Mouse (Mus musculus): ENCODE measurements around the gene Ncoa1.
A peak's percentile ranks its signal among the peaks of the same experiment; 100 is the strongest.
"Not testable (repeated sequence)": the region's sequence is repeated elsewhere in the genome, so short reads cannot be mapped to it uniquely, and the experiment has no call there.

The Ncoa1 gene

DNA sequence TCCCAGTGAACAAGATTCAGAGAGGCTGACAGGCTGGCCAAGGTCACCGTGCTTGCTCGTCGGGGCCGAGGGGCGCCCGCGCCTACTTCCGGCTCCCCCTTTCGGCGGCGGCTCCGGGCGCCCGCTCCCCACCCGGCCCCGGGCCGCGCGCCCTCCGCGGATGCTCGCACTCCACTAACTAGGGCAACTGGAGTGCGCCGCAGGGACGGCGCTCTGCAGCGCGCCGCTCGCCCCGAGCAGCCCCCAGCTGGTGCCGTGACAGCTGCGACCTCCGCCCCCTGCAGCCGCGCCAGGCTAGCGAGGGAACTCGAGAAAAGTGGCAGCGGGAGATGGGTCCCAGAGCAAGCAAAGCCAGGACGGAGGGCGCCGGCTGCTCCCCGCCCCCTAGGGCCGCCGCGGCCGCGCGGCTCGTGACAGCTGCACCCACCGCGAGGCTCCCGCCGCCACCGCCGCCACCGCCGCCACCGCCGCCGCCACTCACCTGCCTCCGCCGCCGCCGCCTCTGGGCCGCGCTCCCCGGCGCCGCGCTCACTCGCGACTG lies 621 bp downstream of the Ncoa1 start:
- DNase-seq (ENCODE audit: low spot score in 2 of 2): peak; percentile 38 to 44

DNA sequence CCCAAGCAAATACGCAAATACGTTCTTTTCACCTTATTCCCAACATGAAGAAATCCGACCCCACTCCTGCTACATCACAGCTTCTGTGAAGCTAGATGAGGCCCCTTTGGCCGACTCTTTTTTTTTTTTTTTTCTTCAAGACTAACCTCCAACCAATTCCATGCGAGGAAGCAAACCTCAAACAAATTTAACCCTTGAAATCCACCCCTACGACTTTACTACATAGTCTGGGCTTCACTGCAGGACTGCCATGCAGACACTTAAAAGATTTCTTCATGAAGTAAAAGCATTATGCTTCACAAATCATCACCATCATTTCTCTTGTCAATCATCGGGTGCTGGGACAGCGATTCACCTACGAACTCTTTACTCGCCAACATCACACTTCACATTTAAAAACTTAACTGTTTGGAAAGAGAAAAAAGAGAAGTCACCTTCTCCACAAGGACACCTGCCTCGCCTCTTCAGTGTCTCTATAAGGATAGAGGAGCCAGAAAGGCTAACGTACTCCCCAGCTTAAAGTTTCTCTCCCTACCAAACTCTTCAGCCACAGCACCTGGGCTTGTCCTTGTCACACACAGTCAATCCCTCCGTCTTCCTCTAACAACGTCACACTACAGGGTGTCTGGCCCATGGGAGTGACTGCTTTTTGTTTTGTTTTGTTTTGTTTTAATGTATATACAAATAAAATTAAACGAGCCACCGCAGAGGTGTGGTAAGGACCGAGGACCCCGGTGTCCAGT lies 1.6 kb downstream of the Ncoa1 start:
- no peak for DNase-seq (ENCODE audit: low spot score in 2 of 2)

DNA sequence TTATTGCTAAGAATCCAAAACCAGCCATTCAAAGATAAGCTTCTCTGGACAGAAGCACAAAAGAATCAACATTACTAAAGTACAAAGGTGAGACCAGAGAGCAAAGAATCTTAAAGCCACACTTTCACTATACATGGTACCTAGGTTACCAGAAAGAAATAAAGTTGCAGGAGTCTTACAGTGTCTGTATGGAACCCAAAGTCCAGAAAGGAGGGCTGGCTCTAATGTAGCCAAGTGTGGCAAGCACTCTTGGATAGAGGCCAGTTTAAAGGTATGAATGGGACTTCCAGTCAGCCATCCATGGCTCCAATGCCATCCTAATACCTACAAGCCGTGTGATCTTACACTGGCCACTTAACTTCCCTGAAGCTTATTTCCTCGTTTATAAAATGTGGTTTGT lies 7.9 kb downstream of the Ncoa1 start:
- DNase-seq (ENCODE audit: low spot score in 2 of 2): no peak

DNA sequence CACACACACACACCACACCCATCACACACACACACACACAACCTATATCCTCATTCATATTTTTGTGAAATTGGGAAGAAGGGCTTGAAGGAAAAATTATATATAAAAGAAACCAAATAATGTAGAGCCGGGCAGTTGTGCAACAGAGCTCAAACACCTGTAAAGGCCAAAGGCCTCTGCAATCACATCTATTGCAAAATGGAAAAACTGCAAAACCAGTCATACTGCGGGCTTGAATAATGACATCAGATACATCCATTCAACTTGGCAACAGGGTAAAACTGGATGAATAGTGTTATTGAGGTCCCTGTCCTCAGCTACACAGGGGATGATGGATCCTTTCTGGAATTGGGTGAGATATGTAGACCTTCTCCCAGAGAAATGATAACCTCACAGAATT lies 13.3 kb downstream of the Ncoa1 start:
- no peak for DNase-seq (ENCODE audit: low spot score in 2 of 2)

DNA sequence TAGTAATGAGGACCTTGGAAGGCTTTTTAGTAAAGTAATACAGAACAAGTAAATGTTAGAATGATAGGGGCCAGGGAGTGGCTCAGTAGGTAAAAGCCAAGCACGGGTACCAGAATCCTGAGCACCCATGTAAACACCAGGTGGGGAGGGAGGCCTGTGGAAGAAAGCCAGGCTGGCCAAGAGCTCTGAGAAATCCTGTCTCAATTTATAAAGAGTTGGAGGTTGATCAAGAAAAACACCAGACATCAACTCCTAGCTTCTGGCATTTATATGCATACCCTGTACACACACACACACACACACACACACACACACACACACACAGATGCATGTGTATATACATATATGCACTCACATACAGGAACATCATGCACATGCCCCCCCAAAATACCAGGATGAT lies 14.6 kb downstream of the Ncoa1 start:
- DNase-seq (ENCODE audit: low spot score in 2 of 2): no peak

DNA sequence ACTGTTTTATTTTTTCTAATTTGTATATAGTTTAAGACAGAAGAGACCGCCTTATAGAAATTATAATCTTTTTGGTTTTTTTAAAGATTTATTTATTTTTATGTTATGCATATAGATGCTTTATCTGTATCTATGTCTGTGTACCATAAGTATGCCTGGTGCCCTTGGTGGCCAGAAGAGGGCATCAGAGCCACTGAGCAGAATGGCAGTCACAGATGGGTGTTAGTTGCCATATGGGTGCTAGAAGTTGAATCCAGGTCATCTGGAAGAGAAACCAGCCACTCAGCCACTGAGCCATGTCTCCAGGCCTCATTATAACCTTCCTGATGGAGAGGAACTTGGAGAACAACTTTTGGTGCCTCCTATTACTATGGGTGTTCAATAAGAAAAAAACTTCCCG lies 16.0 kb downstream of the Ncoa1 start:
- no peak for DNase-seq (ENCODE audit: low spot score in 2 of 2)

DNA sequence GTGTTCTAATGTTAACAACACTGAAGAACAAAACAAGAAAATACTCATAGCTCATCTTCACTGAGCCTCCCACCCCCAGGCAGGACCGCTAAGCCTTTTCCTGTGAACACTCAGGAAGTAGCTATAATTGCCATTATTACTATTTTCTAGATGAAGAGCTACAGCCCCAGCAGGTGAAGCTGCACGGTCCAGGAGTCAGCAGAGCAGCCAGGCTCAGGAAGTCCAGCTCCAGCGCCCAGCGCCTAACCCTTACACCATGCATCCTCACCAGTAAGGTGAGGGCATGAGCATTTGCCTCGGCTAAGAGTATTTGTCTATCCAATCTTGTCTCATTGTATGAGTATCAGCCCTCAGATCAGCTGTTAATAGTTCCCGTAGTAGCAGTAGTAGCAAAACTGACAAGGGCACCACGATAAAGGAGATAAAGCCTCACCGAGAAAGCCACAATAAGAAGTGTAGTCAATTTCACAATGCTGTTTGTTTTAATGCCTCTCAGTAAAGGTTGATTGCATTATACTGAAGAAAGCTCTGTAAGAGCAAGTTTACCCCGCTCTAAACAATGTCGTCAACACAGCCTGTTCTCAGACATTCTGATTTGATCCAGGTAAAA lies 21.9 kb downstream of the Ncoa1 start:
- DNase-seq (ENCODE audit: low spot score in 2 of 2): no peak

DNA sequence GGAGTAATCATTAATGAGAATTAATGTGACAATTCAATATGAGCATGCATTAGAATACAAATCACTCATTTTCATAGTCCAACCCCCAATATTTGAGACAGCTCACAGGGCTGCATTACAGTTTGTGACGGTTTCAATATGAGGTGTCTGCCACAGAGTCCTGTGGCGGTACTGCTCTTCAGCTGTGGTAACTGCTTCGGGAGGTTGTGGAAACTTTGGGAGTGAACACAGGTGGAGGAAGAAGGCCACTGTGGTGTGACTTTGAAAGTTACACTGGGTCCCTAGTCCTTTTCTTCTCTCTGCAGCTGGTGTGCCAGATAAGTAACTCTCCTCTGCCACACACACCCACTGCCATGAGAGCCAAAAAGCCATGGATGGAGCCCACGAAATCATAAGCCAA lies 22.7 kb downstream of the Ncoa1 start:
- no peak for DNase-seq (ENCODE audit: low spot score in 2 of 2)

DNA sequence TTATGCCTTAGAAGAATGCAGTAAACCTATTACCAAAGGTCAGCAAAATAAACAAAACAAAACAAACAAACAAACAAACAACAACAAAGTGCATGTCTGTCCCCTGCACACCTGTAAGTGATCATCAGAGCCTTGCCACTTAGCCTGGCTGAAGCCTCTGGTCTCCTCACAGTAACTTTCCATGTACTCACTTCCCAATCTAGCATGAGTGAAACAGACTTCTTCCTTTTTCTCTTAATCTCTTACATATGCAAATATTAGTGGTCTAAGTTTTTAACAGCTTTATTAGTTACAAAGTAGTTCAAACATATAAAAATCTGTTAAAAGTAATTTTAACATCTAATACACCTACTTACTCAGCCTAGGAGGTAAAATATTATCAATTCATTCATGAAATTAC lies 24.7 kb downstream of the Ncoa1 start:
- DNase-seq (ENCODE audit: low spot score in 2 of 2): no peak

DNA sequence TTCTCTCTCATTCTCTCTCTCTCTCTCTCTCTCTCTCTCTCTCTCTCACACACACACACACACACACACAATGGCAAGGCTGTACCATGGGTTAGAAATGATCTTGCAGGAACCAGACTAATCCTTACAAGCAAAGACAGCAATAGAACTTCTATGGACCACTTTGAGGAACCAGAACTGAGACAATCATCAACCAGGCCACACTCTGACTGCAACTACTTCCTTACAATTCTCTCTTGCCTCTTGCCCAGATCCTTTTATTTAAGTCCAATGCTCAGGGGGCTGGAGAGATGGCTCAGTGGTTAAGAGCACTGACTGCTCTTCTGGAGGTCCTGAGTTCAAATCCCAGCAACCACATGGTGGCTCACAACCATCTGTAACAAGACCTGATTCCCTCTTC lies 26.5 kb downstream of the Ncoa1 start:
- DNase-seq (ENCODE audit: low spot score in 2 of 2): not testable (repeated sequence)

DNA sequence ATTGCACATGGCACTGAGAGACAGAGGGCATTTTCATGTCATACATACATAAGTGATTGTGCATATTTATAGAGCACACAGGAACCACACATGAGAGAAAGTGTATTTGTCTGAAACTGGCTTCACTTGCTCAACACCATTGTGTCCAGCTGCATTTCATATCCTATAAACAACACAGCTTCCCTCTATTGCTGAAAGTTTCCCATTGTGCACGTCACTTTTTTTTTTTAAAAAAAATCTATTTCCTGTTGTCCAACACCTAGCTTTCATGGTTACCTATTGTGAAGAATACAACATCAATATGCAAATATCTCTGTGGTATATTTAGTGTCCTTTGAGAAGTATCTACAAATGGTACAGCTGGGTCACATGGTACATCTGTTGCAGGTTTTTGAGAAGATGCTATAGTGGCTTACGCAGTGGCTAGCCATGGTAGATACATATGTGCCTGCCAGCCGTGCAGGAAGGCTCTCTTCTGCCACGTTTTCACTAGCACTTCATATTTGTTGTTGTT lies 28.8 kb downstream of the Ncoa1 start:
- no peak for DNase-seq (ENCODE audit: low spot score in 2 of 2)

DNA sequence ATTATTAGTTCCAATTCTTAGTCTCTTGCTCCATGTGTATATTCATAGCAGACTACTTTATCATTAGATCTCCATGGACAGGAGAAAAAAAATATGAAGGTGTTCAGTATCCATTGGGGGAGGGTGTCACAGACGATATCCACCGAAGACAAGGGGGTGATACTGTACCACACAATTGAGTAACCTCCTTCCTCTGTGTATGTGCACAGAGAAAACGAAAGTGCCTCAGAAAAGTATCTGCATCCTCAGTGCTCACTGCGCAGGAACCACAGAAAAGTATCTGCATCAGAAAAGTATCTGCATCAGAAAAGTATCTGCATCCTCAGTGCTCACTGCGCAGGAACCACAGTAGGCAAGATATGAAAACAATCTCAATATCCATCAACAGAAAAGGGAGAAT lies 32.0 kb downstream of the Ncoa1 start:
- no peak for DNase-seq (ENCODE audit: low spot score in 2 of 2)

DNA sequence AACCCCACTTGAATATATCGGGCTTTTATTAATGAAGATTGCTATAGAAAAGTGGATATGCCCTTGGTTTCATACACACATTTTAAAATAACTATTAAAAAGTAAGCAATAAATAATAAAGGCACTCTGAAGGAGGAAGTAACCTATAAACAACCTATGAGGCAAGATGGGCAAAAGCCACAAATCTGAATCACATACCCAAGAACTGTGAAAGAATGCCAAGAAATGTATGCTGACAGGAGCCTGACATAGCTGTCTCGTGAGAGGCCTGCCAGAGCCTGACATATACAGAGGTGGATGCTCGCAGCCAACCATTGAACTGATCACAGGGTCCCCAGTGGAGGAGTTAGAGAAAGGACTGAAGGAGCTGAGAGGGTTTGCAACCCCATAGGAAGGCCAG lies 35.5 kb downstream of the Ncoa1 start:
- DNase-seq (ENCODE audit: low spot score in 2 of 2): no peak

DNA sequence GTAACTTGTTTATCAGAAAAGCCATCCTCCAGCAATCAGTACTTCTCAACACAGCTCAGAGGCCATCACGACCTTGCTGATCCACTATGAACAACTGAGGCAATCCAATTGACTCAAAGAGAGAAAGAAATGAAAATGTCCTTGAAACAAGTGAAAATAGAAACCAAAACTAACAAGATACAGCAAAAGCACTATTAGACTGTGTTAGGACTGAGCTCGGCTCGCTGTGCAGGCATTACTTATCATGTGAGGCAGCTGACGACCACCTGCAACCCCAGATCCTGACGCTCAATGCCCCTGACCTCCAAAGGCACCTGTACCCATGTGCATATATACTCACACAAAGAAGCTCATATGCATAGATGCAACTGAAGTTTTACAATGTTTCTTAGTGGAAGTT lies 40.8 kb downstream of the Ncoa1 start:
- DNase-seq (ENCODE audit: low spot score in 2 of 2): no peak

DNA sequence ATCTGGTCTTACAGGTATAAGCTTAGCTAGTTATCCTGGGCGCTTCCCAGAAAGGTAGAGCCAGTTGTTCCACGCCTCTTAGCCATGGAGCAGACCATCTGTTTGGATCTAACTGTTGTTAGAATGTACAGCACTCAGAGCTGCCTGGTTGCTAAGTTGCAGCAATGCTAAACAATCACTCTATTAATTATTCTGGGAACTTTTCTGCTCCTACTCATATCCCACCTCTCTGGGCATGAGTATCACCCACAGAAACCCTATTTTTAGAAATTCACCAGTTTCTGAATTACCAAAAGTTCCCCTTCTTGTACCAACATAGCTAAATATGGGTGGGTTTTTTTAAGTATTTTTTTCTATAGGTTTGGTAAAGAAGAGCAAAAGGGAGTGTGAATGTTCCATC lies 43.4 kb downstream of the Ncoa1 start:
- no peak for DNase-seq (ENCODE audit: low spot score in 2 of 2)

DNA sequence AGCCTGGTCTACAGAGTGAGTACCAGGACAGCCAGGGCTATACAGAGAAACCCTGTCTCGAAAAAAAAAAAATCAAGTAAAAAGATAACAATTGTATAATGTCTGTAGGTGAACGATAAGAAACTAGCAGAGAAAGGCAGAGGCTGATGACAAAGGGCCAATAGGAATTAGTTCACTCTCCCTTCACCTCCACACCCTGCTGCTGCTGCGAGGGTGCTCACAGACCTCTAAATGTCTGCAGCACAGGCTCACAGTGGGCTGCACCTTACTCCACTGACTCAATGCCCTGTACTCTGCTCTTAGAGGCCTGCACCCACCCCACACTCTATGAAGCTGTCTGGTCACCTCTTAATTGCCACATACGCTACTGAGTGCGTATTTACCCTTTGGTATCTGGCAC lies 45.0 kb downstream of the Ncoa1 start:
- DNase-seq (ENCODE audit: low spot score in 2 of 2): no peak

DNA sequence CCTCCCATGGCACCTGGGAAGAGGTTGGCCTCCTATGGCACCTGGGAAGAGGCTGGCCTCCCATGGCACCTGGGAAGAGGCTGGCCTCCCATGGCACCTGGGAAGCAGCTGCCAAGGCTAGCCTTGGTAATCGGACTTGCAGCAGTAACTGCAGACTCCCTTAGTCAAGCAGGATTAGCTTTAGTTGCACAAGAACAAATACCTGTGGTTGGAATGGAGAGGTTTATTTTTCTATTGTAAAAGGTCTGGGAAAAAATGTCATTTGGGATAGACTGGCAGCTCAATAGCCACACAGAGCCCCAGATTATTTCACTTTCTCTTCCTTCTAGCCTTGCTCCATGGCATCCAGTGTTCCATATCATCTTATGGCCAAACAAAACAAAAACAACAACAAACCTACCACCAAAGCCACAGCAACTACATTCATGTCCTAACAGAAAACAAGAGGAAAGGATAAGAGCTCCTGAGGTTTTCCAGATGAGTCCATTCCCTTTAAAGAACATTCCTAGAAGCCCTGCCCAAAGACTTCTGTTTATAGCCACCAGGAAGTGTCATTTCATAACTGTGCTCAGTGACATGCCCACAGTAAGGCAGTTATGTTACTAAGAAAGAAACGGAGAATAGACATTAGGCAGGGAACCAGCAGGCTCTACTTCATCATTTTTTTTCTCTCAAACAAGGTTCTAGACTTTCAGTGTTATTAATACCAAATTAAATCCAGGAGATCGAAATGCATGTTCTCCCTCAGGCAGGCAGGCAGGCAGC lies 46.7 kb downstream of the Ncoa1 start:
- no peak for DNase-seq (ENCODE audit: low spot score in 2 of 2)

DNA sequence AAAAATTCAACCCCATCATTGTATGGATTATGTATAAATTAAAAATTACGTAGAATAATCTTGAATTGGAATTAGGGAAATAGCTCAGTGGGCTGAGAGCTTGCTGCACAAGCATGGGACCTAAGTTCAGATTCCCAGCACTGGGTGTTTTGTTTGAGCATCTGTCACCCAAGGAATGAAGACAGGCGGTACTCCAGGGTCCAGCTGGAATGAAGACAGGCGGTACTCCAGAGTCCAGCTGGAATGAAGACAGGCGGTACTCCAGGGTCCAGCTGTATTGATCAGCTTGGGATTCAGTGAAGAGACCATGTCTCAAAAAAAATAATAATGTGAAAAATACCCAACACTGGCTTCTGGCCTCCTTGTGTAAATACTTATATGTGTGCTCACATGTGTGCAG lies 58.2 kb downstream of the Ncoa1 start:
- DNase-seq (ENCODE audit: low spot score in 2 of 2): peak; percentile 5

DNA sequence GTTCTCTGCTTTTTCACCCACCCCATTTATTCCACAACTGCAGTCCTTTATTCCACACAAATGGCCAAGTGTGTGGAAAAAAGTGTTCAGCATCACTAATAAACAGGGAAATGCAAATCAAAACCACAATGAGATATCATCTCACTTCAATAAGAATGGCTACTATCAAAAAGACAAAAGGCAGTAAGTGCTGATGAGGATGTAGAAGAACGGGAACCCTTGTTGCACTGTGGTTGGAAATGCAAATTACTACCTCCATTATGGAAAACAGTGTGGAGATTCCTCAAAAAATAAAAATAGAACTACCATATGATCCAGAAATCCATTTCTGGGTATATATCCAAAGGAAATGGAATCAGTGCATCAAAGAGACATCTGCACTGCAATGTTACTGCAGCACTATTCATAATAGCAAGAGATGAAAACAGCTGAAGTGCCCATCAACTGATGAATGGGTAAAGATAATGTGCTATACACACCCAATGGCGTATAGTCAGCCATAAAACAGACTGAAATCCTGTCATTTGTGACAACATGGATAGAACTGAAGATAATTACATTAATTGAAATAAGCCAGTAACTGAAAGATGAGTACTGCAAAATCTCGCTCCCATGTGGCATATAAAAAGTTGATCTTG lies 59.2 kb downstream of the Ncoa1 start:
- DNase-seq (ENCODE audit: low spot score in 2 of 2): no peak

DNA sequence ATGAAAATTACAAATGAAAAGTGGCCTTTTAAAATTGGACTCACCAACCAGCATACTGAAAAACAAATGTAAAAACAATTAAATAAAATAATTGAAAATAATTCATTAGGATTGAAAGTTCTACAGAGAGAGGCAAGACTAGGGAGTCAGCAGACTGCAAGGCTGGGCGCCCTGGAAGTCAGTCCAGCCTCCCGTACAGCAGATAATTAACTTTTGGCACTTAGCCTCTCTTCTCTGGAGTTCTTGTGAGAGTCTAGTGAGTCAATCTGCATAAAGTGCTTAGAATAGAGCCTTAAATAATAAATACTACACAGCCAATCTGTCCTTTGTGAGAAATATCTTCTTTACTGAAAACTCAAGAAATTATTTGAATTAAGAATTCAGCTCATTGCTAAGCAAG lies 69.9 kb downstream of the Ncoa1 start:
- no peak for DNase-seq (ENCODE audit: low spot score in 2 of 2)

DNA sequence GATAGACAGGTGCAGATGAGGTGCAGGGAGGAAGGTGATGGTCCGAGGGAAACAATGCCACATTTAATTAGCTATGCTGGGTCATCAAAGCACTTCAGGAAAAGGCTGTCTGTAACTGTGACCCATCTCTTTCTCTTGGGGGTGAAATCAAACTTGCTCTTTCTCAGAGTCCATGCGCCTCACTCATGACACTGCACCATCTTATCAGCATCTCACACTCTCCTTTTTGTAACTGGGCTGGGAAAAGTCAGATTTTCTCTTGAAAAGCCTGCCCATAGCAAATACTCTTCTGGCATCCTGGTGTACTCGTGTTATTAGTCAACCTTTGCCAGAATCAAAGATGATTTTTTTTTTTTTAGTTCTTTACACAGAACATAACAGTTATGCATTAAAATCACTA lies 70.8 kb downstream of the Ncoa1 start:
- no peak for DNase-seq (ENCODE audit: low spot score in 2 of 2)

DNA sequence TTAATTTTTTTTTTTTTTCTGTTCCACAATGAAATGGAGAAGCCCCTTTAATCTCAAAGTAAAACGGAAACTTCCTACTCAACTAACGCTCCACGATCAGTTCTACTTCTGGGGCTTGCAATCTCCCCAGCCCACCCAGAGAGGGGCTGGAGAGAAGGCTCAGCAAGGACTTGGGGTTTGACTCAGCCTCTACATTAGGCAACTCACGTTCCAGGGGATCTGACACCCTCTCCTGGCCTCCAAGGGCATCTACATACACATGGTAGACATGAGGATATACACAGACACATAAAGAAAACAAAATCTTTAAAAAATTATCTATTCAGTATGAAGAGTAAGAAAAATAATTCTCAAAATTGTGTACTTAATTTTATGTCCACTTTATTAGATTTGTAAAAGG lies 73.8 kb downstream of the Ncoa1 start:
- no peak for DNase-seq (ENCODE audit: low spot score in 2 of 2)
